Mouse (Mus musculus): ENCODE results near the gene Sulf2. TPM values are rescaled to one million over a fixed set of nuclear protein-coding genes. Genes with fewer than 3 reads are reported as not detected.

The Sulf2 gene
- polyA plus RNA-seq, 1 experiment from 2014 or later: 73.6 TPM

- no peak for ATAC-seq
- Histone ChIP-seq H3K27me3 (replicated peaks; ENCODE audit: control insufficient read depth, insufficient read depth, low read length) (no peaks in the 10 kb centered on the region), H3K9me3 (ENCODE audit: control insufficient read depth, low read length) (no peaks in the 10 kb centered on the region), H3K9ac (ENCODE audit: low read depth, low read length) (no peak overlapping the region), H3K27ac (ENCODE audit: low read depth, low read length) (no peak overlapping the region), H3K36me3 (ENCODE audit: control insufficient read depth, insufficient read depth, low read length) (no peaks in the 10 kb centered on the region), H3K4me3 (ENCODE audit: low read length) (no peak overlapping the region), H3K4me1 (ENCODE audit: control insufficient read depth, insufficient read depth, low read depth, low read length) (peaks cover 22% of the 10 kb centered on the region), H3K4me2 (ENCODE audit: low read length) (no peak overlapping the region)
- 86% methylated on average over 3 of the region's 3 CpGs for WGBS
Measured at GRCm38 (mm10) chr2:166024079-166024478, 131.4 kb downstream of the Sulf2 start.

Other genes with a start within 250 kb of the Sulf2 start
- 11.6 and 14.5 TPM in 2 replicates for gene Ncoa3, start 163.0 kb downstream of the Sulf2 start, polyA plus RNA-seq (2015; fragmentation: Nextera tagmentation; extraction: Ambion mirVana)

All from hindbrain, embryonic 16.5 days (tissue).